Mouse (Mus musculus) liver, adult 2 months (tissue): ENCODE measurements around the gene Suox. TPM values are rescaled to one million over a fixed set of nuclear protein-coding genes. Genes with fewer than 3 reads are reported as not detected.

ENCODE experiments used
- DNase-seq: peaks from one replicate; pipeline ENCODE4 v3.0.0-alpha.2; 2011; ENCODE audit warnings: low read depth, low spot score; ENCODE audit errors: extremely low read depth
- H3K27ac ChIP-seq: fragments of 200-500 bp; replicated peaks from 2 replicates; pipeline ENCODE4 v1.5.1; 2012; ENCODE audit warnings: low read depth, mild to moderate bottlenecking, control low read depth, inconsistent platforms, low read length; ENCODE audit not compliant: insufficient read depth
- H3K27me3 ChIP-seq: fragments of 200-500 bp; 2 replicates; pipeline ENCODE4 v1.6.1; 2012; ENCODE audit warnings: mild to moderate bottlenecking, moderate library complexity, low read length, inconsistent platforms; ENCODE audit not compliant: control insufficient read depth, insufficient read depth
- H3K36me3 ChIP-seq: fragments of 200-500 bp; 2 replicates; pipeline ENCODE4 v1.6.1; 2012; ENCODE audit warnings: low read length, inconsistent platforms; ENCODE audit not compliant: control insufficient read depth, insufficient read depth
- H3K4me1 ChIP-seq: fragments of 200-500 bp; 2 replicates; pipeline ENCODE4 v1.6.1; 2011; ENCODE audit warnings: low read length; ENCODE audit not compliant: control insufficient read depth, insufficient read depth
- H3K4me3 ChIP-seq: fragments of 200-500 bp; 2 replicates; pipeline ENCODE4 v1.5.1; 2011; ENCODE audit warnings: low read depth, mild to moderate bottlenecking, control low read depth, low read length, moderate library complexity; ENCODE audit not compliant: insufficient read depth
- H3K79me2 ChIP-seq: fragments of 200-500 bp; 2 replicates; pipeline ENCODE4 v1.6.1; 2012; ENCODE audit warnings: inconsistent platforms, mild to moderate bottlenecking, low read length, moderate library complexity; ENCODE audit not compliant: control insufficient read depth, insufficient read depth
- H3K9ac ChIP-seq: fragments of 200-500 bp; 2 replicates; pipeline ENCODE4 v1.6.1; 2012; ENCODE audit warnings: low read depth, mild to moderate bottlenecking, control low read depth, inconsistent platforms, low read length
- CTCF ChIP-seq: fragments of 200-500 bp; IDR thresholded peaks from 2 replicates; pipeline ENCODE4 v1.5.1; 2011; ENCODE audit warnings: low read depth, low read length, control low read depth
- POLR2A ChIP-seq: fragments of 200-500 bp; IDR thresholded peaks from 2 replicates; pipeline ENCODE4 v1.6.1; 2011; ENCODE audit warnings: low read length, control low read depth; ENCODE audit not compliant: insufficient read depth; ENCODE audit errors: extremely low read depth
- WGBS: fragments of 180-500 bp; shearing (Covaris S2); methylation state at CpG from one replicate; pipeline ENCODE4 v1.1.7; 2018; 5-methylcytosine and 5-hydroxymethylcytosine counted together
- polyA plus RNA-seq: library from polyadenylated mRNA; depleted of rRNA; stranded (reverse); fragments of >200 nt; gene quantifications from 2 replicates; pipeline ENCODE4 v1.2.3, GENCODE M21; 2012
- total RNA-seq: library from RNA; depleted of rRNA; stranded (reverse); fragments of >200 nt; gene quantifications from 2 replicates; pipeline ENCODE4 v1.2.3, GENCODE M21; 2014

The Suox gene
- total and polyA plus RNA-seq, 2 experiments = 103 to 145 TPM

- H3K79me2 ChIP-seq = peaks cover 5% of the 10 kb centered on the region; the same call in 1 of the 2 replicates
- H3K27ac ChIP-seq = peak within 1 kb of the TSS; percentile 81
- peaks cover 6% of the 10 kb centered on the region; the same call in 1 of the 2 replicates for H3K4me1 ChIP-seq
- DNase-seq = peak; percentile 100
- TF ChIP-seq CTCF (no peak), POLR2A (peak; percentile 94)
- H3K36me3 ChIP-seq = peaks cover 3% of the 10 kb centered on the region; the same call in 1 of the 2 replicates
- WGBS = under 1% methylated on average over 40 of the region's 40 CpGs
- H3K9ac ChIP-seq = peak within 1 kb of the TSS; percentile 88
- H3K27me3 ChIP-seq = no peaks in the 10 kb centered on the region
- H3K4me3 ChIP-seq = peak within 1 kb of the TSS; percentile 81
These were observed 22.3 kb upstream of the Suox start, which contains the start of gene Rab5b for GRCm38 (mm10) chr10:128695992-128696807. Gene Rab5b, minus strand, starts transcription at chr10:128696264.

GRCm38 (mm10) chr10:128695411-128695991, 21.6 kb upstream of the Suox start:
- peak overlapping the region; percentile 81 for H3K4me3 ChIP-seq
- no peaks in the 10 kb centered on the region for H3K27me3 ChIP-seq
- peaks cover 6% of the 10 kb centered on the region; the same call in 1 of the 2 replicates for H3K4me1 ChIP-seq

GRCm38 (mm10) chr10:128674469-128675008, 666 bp upstream of the Suox start:
- Histone ChIP-seq H3K4me3 (peak overlapping the region; percentile 73), H3K36me3 (peaks cover 12% of the 10 kb centered on the region), H3K4me1 (peaks cover 3% of the 10 kb centered on the region), H3K27me3 (no peaks in the 10 kb centered on the region), H3K9ac (peak overlapping the region; percentile 75), H3K27ac (peak overlapping the region; percentile 89), H3K79me2 (no peaks in the 10 kb centered on the region)
- peak; percentile 68 for DNase-seq
- WGBS = under 1% methylated on average over 9 of the region's 9 CpGs
- TF ChIP-seq POLR2A (no peak), CTCF (peak; percentile 50; the same call in 1 of the 2 replicates)

More at GRCm38 (mm10) chr10:128695411-128695991, 21.6 kb upstream of the Suox start:
- Histone ChIP-seq H3K79me2 (peaks cover 5% of the 10 kb centered on the region; the same call in 1 of the 2 replicates), H3K9ac (peak overlapping the region; percentile 88), H3K36me3 (no peaks in the 10 kb centered on the region; the same call in 1 of the 2 replicates), H3K27ac (peak overlapping the region; percentile 81)
- WGBS = under 1% methylated on average over 18 of the region's 22 CpGs
- no peak for TF ChIP-seq POLR2A
- TF ChIP-seq CTCF = no peak
- peak; percentile 28 for DNase-seq

GRCm38 (mm10) chr10:128671148-128671547, 2.7 kb downstream of the Suox start:
- H3K79me2 ChIP-seq = no peaks in the 10 kb centered on the region
- DNase-seq = no peak
- no peak overlapping the region for H3K9ac ChIP-seq
- no peaks in the 10 kb centered on the region for H3K27me3 ChIP-seq
- peaks cover 12% of the 10 kb centered on the region for H3K36me3 ChIP-seq
- 96% methylated on average over 9 of the region's 9 CpGs for WGBS
- no peak overlapping the region for H3K27ac ChIP-seq
- no peak for TF ChIP-seq POLR2A
- no peak for TF ChIP-seq CTCF
- no peak overlapping the region for H3K4me3 ChIP-seq
- H3K4me1 ChIP-seq = peaks cover 5% of the 10 kb centered on the region

- Histone ChIP-seq H3K27me3 (no peaks in the 10 kb centered on the region), H3K4me3 (peak overlapping the region; percentile 93), H3K36me3 (peaks cover 12% of the 10 kb centered on the region), H3K79me2 (no peaks in the 10 kb centered on the region), H3K4me1 (peaks cover 5% of the 10 kb centered on the region), H3K9ac (peak overlapping the region; percentile 72), H3K27ac (no peak overlapping the region)
- 2% methylated on average over 42 of the region's 42 CpGs for WGBS
- TF ChIP-seq POLR2A = no peak
- no peak for TF ChIP-seq CTCF
- no peak for DNase-seq
These were observed 4.8 kb downstream of the Suox start for GRCm38 (mm10) chr10:128668790-128669672.
